Mouse (Mus musculus) liver, embryonic 11.5 days (tissue): ENCODE measurements around the gene Gm20498. TPM values are rescaled to one million over a fixed set of nuclear protein-coding genes. Genes with fewer than 3 reads are reported as not detected.
A peak's percentile ranks its signal among the peaks of the same experiment; 100 is the strongest.
"Not testable (repeated sequence)": the region's sequence is repeated elsewhere in the genome, so short reads cannot be mapped to it uniquely, and the experiment has no call there.

Source experiments
- ATAC-seq: fragments of 200-750 bp; cut with Nextera tagmentation; replicated peaks from 2 replicates; pipeline ENCODE4 v1.8.0; 2017; ENCODE audit warnings: moderate number of reproducible peaks, mild to moderate bottlenecking, moderate TSS enrichment, moderate library complexity; ENCODE audit not compliant: low FRiP score
- DNase-seq: peaks from one replicate; pipeline ENCODE4 v3.0.0-alpha.2; 2017; ENCODE audit warnings: low spot score
- H3K27ac ChIP-seq: fragments of 300-500 bp; sonication (generic); 2 replicates; pipeline ENCODE4 v1.5.1; 2014; ENCODE audit warnings: mild to moderate bottlenecking, low read depth, low read length, control low read depth
- H3K27me3 ChIP-seq: fragments of 300-500 bp; sonication (generic); replicated peaks from 2 replicates; pipeline ENCODE4 v1.6.1; 2014; ENCODE audit warnings: low read length, mixed read lengths; ENCODE audit not compliant: control insufficient read depth, insufficient read depth
- H3K36me3 ChIP-seq: fragments of 300-500 bp; sonication (generic); 2 replicates; pipeline ENCODE4 v1.6.1; 2014; ENCODE audit warnings: mild to moderate bottlenecking, low read length, moderate library complexity, mixed read lengths; ENCODE audit not compliant: control insufficient read depth, insufficient read depth
- H3K4me1 ChIP-seq: fragments of 300-500 bp; sonication (generic); replicated peaks from 2 replicates; pipeline ENCODE4 v1.6.1; 2014; ENCODE audit warnings: low read length, mixed read lengths; ENCODE audit not compliant: control insufficient read depth, insufficient read depth
- H3K4me2 ChIP-seq: fragments of 300-500 bp; sonication (generic); 2 replicates; pipeline ENCODE4 v1.6.1; 2014; ENCODE audit warnings: mild to moderate bottlenecking, control low read depth, moderate library complexity
- H3K4me3 ChIP-seq: fragments of 300-500 bp; sonication (generic); 2 replicates; pipeline ENCODE4 v1.5.1; 2014; ENCODE audit warnings: low read depth, low read length, control low read depth
- H3K9ac ChIP-seq: fragments of 300-500 bp; sonication (generic); 2 replicates; pipeline ENCODE4 v1.6.1; 2014; ENCODE audit warnings: low read depth, low read length, control low read depth
- H3K9me3 ChIP-seq: fragments of 300-500 bp; sonication (generic); 2 replicates; pipeline ENCODE4 v1.6.1; 2016; ENCODE audit warnings: low read length, inconsistent platforms, mixed read lengths; ENCODE audit not compliant: control insufficient read depth
- WGBS: fragments of 180-500 bp; shearing (Covaris S2); extraction: QIAGEN DNeasy Blood & Tissue Kit; methylation state at CpG from one replicate; pipeline ENCODE4 v1.1.7; 2014; 5-methylcytosine and 5-hydroxymethylcytosine counted together
- polyA plus RNA-seq: library from polyadenylated mRNA; unstranded; fragments of >200 nt; fragmentation: Nextera tagmentation; extraction: Ambion mirVana; gene quantifications from 2 replicates; pipeline ENCODE4 v1.2.1, GENCODE M21; 2014

Gene Gm20498
- polyA plus RNA-seq, 1 experiment from 2014 or later: 31.6 TPM

DNA sequence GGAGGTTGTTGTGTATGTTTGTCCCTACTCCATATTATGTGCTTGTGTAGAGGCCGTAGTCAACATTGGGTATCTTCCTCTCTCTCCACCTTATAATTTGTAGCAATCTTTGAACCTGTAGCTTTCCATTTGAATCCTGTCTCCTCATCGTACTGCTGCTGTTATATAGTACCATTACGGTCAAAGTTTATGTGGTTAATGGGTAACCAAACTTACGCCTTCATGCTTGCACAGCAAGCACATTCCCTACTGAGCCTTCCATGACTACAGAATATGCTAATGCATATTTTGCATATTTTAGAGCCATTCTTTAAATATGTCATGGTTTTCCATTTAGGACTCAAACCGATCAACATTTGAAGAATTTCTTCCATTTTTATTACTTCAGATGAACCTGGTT lies 42.2 kb downstream of the Gm20498 start:
- H3K4me1 ChIP-seq: no peaks in the 10 kb centered on the region; the same call in 1 of the 2 replicates
- H3K27ac ChIP-seq: no peak overlapping the region
- no peak for DNase-seq
- no peak overlapping the region for H3K4me3 ChIP-seq
- H3K9me3 ChIP-seq: no peaks in the 10 kb centered on the region
- H3K9ac ChIP-seq: no peak overlapping the region
- no peak for ATAC-seq
- WGBS: 83% methylated on average over 5 of the region's 5 CpGs
- H3K27me3 ChIP-seq: no peaks in the 10 kb centered on the region
- no peaks in the 10 kb centered on the region for H3K36me3 ChIP-seq
- H3K4me2 ChIP-seq: no peak overlapping the region

DNA sequence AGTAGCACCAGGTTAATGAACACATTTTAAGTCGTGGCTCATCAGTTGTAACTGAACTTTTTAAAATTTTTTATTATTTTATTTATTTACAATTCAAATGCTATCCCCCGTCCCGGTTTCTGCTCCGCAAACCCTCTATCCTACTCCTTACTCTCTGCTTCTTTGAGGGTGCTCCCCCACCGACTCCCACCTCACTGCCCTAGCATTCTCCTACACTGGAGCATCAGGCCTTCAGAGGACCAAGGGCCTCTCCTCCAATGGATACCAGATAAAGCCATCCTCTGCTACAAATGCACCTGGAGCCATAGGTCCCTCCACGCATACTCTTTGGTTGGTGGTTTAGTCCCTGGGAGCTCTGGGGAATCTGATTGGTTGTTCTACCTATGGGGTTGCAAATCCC lies 47.4 kb downstream of the Gm20498 start:
- H3K27ac ChIP-seq: no peak overlapping the region
- 48% methylated on average over 6 of the region's 6 CpGs for WGBS
- H3K4me2 ChIP-seq: peak overlapping the region; percentile 79
- ATAC-seq (no peak), DNase-seq (no peak)
- H3K4me3 ChIP-seq: peak overlapping the region; percentile 61
- H3K27me3 ChIP-seq: no peaks in the 10 kb centered on the region
- no peaks in the 10 kb centered on the region; the same call in 1 of the 2 replicates for H3K4me1 ChIP-seq
- H3K9ac ChIP-seq: peak overlapping the region; percentile 70; the same call in 1 of the 2 replicates
- H3K9me3 ChIP-seq: no peaks in the 10 kb centered on the region
- no peaks in the 10 kb centered on the region for H3K36me3 ChIP-seq

DNA sequence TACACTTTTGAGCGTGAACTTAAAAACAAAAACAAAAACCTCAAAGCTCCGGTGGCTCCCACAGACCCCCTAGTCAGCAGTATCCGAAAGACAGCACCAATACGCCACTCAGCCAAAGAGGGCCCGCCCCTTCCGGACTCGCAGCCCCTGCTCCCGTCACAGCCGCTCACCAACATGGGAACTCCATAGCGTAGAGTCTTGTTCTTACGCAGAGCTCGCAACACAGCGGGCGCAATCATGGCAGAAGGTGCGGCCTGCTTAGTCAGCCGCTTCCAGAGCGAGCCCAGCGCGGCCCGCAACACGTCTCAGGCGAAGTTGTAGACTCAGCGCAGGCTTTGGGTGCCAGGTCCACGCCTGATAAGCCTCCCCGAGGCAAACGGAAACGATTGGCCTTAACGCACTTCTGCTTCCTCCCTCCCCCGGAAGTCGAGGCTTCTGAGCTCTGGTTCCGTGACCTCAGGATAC lies 47.9 kb downstream of the Gm20498 start, which contains the start of gene Cox16:
Gene Cox16 (minus strand): TSS at position 401 of the 465 bp plus-strand sequence.
- H3K4me3 ChIP-seq: peak within 1 kb of the TSS; percentile 61
- DNase-seq: peak; percentile 93
- H3K4me2 ChIP-seq: peak within 1 kb of the TSS; percentile 79
- H3K9me3 ChIP-seq: no peaks in the 10 kb centered on the region
- under 1% methylated on average over 31 of the region's 31 CpGs for WGBS
- no peaks in the 10 kb centered on the region for H3K27me3 ChIP-seq
- H3K9ac ChIP-seq: peak within 1 kb of the TSS; percentile 70
- ATAC-seq: peak; percentile 97
- no peaks in the 10 kb centered on the region for H3K36me3 ChIP-seq
- H3K27ac ChIP-seq: peak within 1 kb of the TSS; percentile 84
- no peaks in the 10 kb centered on the region; the same call in 1 of the 2 replicates for H3K4me1 ChIP-seq

DNA sequence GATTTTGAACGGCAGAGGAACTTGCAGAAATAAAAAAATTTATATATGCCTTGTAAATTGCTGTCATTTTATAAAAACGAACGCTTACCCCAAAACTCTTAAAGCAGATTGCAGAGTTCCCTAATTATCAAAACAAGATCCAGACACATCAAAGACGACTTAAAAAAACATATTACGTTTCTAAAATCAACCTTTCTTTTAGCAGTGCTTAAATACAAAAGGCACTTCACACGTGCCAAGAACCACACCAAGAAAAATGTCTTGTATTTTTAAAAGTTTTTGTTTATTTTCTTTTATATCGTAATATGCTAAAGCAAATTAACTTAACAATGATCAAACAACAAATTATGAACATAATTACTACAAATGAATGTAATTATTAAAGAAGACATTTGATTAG lies 48.5 kb downstream of the Gm20498 start:
- DNase-seq (no peak), ATAC-seq (no peak)
- no peaks in the 10 kb centered on the region for H3K9me3 ChIP-seq
- H3K4me1 ChIP-seq: no peaks in the 10 kb centered on the region; the same call in 1 of the 2 replicates
- H3K36me3 ChIP-seq: no peaks in the 10 kb centered on the region
- H3K4me3 ChIP-seq: peak overlapping the region; percentile 61
- H3K27me3 ChIP-seq: no peaks in the 10 kb centered on the region
- WGBS: 3% methylated on average over 7 of the region's 7 CpGs
- peak overlapping the region; percentile 79 for H3K4me2 ChIP-seq
- H3K27ac ChIP-seq: peak overlapping the region; percentile 84
- peak overlapping the region; percentile 70 for H3K9ac ChIP-seq

DNA sequence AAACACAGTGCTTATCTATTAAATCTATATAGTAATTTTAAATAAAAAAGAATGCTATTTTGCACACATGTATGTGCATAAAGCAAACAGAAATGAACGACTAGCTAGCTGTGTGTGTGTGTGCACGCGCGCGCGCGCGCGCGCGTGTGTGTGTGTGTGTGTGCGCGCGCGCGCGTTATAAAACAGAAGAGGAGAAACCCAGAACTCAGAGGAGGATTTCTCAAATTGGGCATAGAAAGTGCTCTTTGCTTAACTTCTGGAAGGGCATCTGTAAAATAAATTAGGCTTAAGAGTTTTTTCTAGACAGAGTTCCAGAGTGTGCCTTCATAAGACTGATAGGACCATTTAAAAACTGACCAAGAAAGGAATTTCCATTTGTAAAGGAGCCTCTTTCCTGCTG lies 49.0 kb downstream of the Gm20498 start:
- Histone ChIP-seq H3K4me1 (no peaks in the 10 kb centered on the region; the same call in 1 of the 2 replicates), H3K27ac (no peak overlapping the region), H3K9ac (peak overlapping the region; percentile 40; the same call in 1 of the 2 replicates), H3K4me2 (peak overlapping the region; percentile 79), H3K36me3 (no peaks in the 10 kb centered on the region), H3K9me3 (no peaks in the 10 kb centered on the region), H3K27me3 (no peaks in the 10 kb centered on the region), H3K4me3 (peak overlapping the region; percentile 61)
- DNase-seq (peak; percentile 49), ATAC-seq (no peak)
- WGBS: 45% methylated on average over 17 of the region's 17 CpGs

DNA sequence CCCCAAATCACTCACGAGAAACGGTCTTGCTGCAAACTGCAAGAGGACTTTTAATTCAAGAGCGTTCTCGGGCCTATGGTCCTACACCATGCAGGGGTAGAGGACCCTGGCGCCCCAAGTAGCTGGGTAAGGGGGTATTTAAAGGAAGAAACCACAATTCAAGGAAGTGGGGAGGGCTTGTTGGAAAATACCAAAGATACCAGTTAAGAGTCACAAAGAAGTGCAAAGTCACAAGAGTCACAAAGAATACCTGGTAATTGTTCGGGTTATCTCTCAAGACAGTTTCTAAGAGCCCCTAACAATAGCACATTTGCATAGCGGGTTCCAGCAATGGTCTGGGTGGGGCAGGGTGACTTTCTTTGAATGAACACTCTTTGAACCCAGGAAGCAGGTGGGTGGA lies 73.7 kb downstream of the Gm20498 start:
- not testable (repeated sequence) for H3K27me3 ChIP-seq, H3K27ac ChIP-seq, ATAC-seq, H3K9me3 ChIP-seq, H3K4me2 ChIP-seq, H3K9ac ChIP-seq, H3K36me3 ChIP-seq, DNase-seq, H3K4me1 ChIP-seq, H3K4me3 ChIP-seq
- 92% methylated on average over 7 of the region's 7 CpGs for WGBS

DNA sequence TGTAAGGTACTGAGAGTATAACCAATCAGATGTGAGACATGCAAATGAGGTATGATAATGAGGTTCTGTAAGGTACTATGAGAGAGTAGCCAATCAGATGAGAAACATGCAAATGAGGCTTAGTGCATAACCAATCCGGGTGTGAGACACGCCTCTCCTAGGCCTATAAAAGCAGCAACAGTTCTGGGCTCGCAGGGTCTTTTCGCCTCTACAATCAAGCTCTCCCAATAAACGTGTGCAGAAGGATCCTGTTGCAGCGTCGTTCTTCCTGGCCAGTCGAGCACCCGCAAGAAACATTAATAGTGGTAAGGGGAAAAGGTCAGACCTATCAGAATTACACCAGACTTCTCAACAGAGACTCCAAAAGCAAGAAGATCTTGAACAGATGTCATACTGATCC lies 93.7 kb downstream of the Gm20498 start:
- H3K9ac ChIP-seq, H3K27ac ChIP-seq, H3K4me1 ChIP-seq, H3K4me2 ChIP-seq, H3K27me3 ChIP-seq, ATAC-seq, DNase-seq, H3K36me3 ChIP-seq, H3K9me3 ChIP-seq, H3K4me3 ChIP-seq: not testable (repeated sequence)
- 93% methylated on average over 9 of the region's 9 CpGs for WGBS

DNA sequence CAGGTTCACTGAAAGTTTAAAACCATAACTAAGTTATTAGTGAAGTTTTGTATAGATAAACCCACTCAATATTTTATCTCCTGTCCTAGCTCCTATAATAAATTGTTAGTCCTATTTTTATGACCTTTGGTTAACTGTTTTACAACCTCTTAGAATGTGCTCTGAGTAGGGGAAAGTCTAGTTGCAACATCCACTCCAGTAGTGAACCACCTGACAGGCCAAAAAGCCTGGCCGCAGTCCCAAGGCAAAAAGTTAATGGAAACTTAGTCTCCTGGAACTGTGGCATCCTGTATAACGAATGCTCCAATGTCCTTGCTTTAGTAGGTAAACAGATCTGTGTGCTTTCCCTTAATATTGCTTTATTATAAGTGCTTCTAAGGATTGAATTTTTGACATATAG lies 97.9 kb downstream of the Gm20498 start:
- DNase-seq, H3K27me3 ChIP-seq, H3K4me1 ChIP-seq, H3K27ac ChIP-seq, H3K9ac ChIP-seq, H3K4me2 ChIP-seq, H3K9me3 ChIP-seq, ATAC-seq, H3K36me3 ChIP-seq, H3K4me3 ChIP-seq: not testable (repeated sequence)
- 83% methylated on average over 2 of the region's 2 CpGs for WGBS

DNA sequence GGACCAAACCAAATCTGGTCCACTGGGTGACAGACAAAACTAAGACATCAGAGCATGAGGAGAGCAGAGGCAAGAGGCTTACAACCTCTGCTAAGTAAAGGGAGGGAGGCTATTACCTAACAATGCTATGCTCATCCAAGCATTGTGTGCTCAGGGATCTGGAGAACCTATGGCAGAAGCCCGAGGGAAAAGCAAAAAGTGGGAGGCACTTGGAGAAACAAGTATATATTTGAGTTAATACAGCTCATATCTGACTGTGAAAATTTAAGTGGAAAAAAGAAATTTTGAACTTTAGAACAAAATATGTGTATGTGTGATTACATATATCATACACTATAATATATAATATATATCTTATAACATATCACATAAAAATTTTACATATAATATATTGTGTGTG lies 110.9 kb downstream of the Gm20498 start, which contains the start of gene Adam4:
Gene Adam4 (minus strand): TSS at position 101 of the 400 bp plus-strand sequence.
- H3K4me2 ChIP-seq: no peak within 1 kb of the TSS
- H3K4me1 ChIP-seq: no peaks in the 10 kb centered on the region
- H3K27me3 ChIP-seq: no peaks in the 10 kb centered on the region
- H3K36me3 ChIP-seq: peaks cover 10% of the 10 kb centered on the region; the same call in 1 of the 2 replicates
- 88% methylated on average over 1 of the region's 1 CpGs for WGBS
- no peak within 1 kb of the TSS for H3K27ac ChIP-seq
- DNase-seq (no peak), ATAC-seq (no peak)
- H3K9me3 ChIP-seq: peaks cover 4% of the 10 kb centered on the region; the same call in 1 of the 2 replicates
- H3K4me3 ChIP-seq: no peak within 1 kb of the TSS
- H3K9ac ChIP-seq: no peak within 1 kb of the TSS
